Mouse (Mus musculus) hindbrain, embryonic 15.5 days (tissue): ENCODE data around the gene Xylb. TPM values are rescaled to one million over a fixed set of nuclear protein-coding genes. Genes with fewer than 3 reads are reported as not detected.

ENCODE experiments used
- polyA plus RNA-seq: library from polyadenylated mRNA; unstranded; fragments of >200 nt; fragmentation: Nextera tagmentation; extraction: Ambion mirVana; gene quantifications from 2 replicates; pipeline ENCODE4 v1.2.1, GENCODE M21; 2015

The Xylb gene
- polyA plus RNA-seq, 1 experiment from 2014 or later = 3.8 TPM

Other genes with a start within 250 kb of the Xylb start
- 3.0 and 3.4 TPM in 2 replicates for gene Acaa1b, start 200.3 kb upstream of the Xylb start, polyA plus RNA-seq
- gene Gm47289, start 198.2 kb upstream of the Xylb start, polyA plus RNA-seq = not detected in 2 replicates
- not detected in 2 replicates for gene Slc22a13, start 148.3 kb upstream of the Xylb start, polyA plus RNA-seq
- gene Oxsr1, start 35.0 kb upstream of the Xylb start, polyA plus RNA-seq = 13.8 TPM in 2 replicates
- gene Acaa1a, start 17.7 kb upstream of the Xylb start, polyA plus RNA-seq = 111 and 125 TPM in 2 replicates
- gene Myd88, start 16.0 kb upstream of the Xylb start, polyA plus RNA-seq = 6.6 and 6.8 TPM in 2 replicates
- gene Slc22a14, start 8.2 kb downstream of the Xylb start, polyA plus RNA-seq = 0.07 TPM in 1 of 2 replicates, not detected in the other
- gene Acvr2b, start 44.7 kb downstream of the Xylb start, polyA plus RNA-seq = 49.1 and 52.7 TPM in 2 replicates
- gene Exog, start 87.6 kb downstream of the Xylb start, polyA plus RNA-seq = 48.0 and 49.9 TPM in 2 replicates
- 0.31 and 0.42 TPM in 2 replicates for gene Scn5a, start 221.6 kb downstream of the Xylb start, polyA plus RNA-seq